ENCODE assay signal across 17 mouse cellular contexts in genomic region chr2:33086671-33087363, GRCm38 (mm10). TPM values are rescaled to one million over a fixed set of nuclear protein-coding genes. Genes with fewer than 3 reads are reported as not detected.
DNase-seq lines count a peak whose midpoint lies in the region; ATAC-seq and TF ChIP-seq lines count a peak whose summit lies in the region.
"Had no signal": no experiment of that assay in that cellular context is flagged by ENCODE, and none has a peak within 500 bp of the region (broad histone marks: within the 10 kb centered on the region; RNA-seq: fewer than 3 reads in every experiment).

No protein-coding gene starts in this region.

- H3K9me3 ChIP-seq in forebrain, embryonic 15.5 days, result no peaks in the 10 kb centered on the region
- H3K9me3 ChIP-seq in forebrain, embryonic 11.5 days (ENCODE audit: control insufficient read depth, low read length), result no peaks in the 10 kb centered on the region
- H3K9me3 ChIP-seq in midbrain, embryonic 13.5 days, result no peaks in the 10 kb centered on the region
- no peaks in the 10 kb centered on the region for H3K9me3 ChIP-seq in midbrain, embryonic 11.5 days (ENCODE audit: control insufficient read depth, low read length)
- no peaks in the 10 kb centered on the region for H3K9me3 ChIP-seq in midbrain, postnatal 0 days (ENCODE audit: low read length)
- no peaks in the 10 kb centered on the region for H3K9me3 ChIP-seq in heart, embryonic 11.5 days (replicated peaks; ENCODE audit: control insufficient read depth, low read length)
- H3K9me3 ChIP-seq: heart, embryonic 13.5 days; lung, embryonic 15.5 days had no signal

- 0 out of 2 replicates have a peak overlapping the region, but pooled peaks have one; percentile 19 for H3K9ac ChIP-seq in forebrain, embryonic 15.5 days (replicated peaks)
- no peak overlapping the region for H3K9ac ChIP-seq in forebrain, embryonic 11.5 days (ENCODE audit: low read length)
- H3K9ac ChIP-seq in midbrain, embryonic 13.5 days (replicated peaks), result no peak overlapping the region
- H3K9ac ChIP-seq in midbrain, embryonic 11.5 days (ENCODE audit: low read length), result no peak overlapping the region
- peak overlapping the region; percentile 39; the same call in 1 of the 2 replicates for H3K9ac ChIP-seq in midbrain, postnatal 0 days (replicated peaks; ENCODE audit: low read length, poor library complexity, severe bottlenecking)
- no peak overlapping the region for H3K9ac ChIP-seq in heart, embryonic 11.5 days (ENCODE audit: low read depth, low read length)
- H3K9ac ChIP-seq: heart, embryonic 13.5 days; lung, embryonic 15.5 days had no signal

- H3K4me3 ChIP-seq in forebrain, embryonic 15.5 days, result no peak overlapping the region
- H3K4me3 ChIP-seq in forebrain, embryonic 11.5 days (ENCODE audit: low read depth, low read length), result no peak overlapping the region
- H3K4me3 ChIP-seq in midbrain, embryonic 13.5 days (replicated peaks), result no peak overlapping the region
- H3K4me3 ChIP-seq in midbrain, embryonic 11.5 days (ENCODE audit: low read depth, low read length), result no peak overlapping the region
- peak overlapping the region; percentile 31 for H3K4me3 ChIP-seq in midbrain, postnatal 0 days (ENCODE audit: low read depth, low read length)
- H3K4me3 ChIP-seq in heart, embryonic 11.5 days (ENCODE audit: low read depth, low read length), result no peak overlapping the region
- H3K4me3 ChIP-seq: heart, embryonic 13.5 days; lung, embryonic 15.5 days; myocyte had no signal

- 72% methylated on average over 7 of the region's 7 CpGs for WGBS in forebrain, embryonic 15.5 days
- WGBS in forebrain, embryonic 11.5 days, result 84% methylated on average over 7 of the region's 7 CpGs
- 81% methylated on average over 7 of the region's 7 CpGs for WGBS in midbrain, embryonic 13.5 days
- 84% methylated on average over 7 of the region's 7 CpGs for WGBS in midbrain, embryonic 11.5 days
- WGBS in midbrain, postnatal 0 days, result 47% methylated on average over 7 of the region's 7 CpGs
- 77% methylated on average over 7 of the region's 7 CpGs for WGBS in heart, embryonic 11.5 days (ENCODE audit: insufficient replicate concordance)

- peaks cover 6% of the 10 kb centered on the region; the same call in 1 of the 2 replicates for H3K4me1 ChIP-seq in forebrain, embryonic 15.5 days
- no peaks in the 10 kb centered on the region for H3K4me1 ChIP-seq in forebrain, embryonic 11.5 days (replicated peaks; ENCODE audit: control insufficient read depth, insufficient read depth, low read length)
- no peaks in the 10 kb centered on the region for H3K4me1 ChIP-seq in midbrain, embryonic 13.5 days (replicated peaks)
- H3K4me1 ChIP-seq in midbrain, embryonic 11.5 days (ENCODE audit: control insufficient read depth, insufficient read depth, low read length), result no peaks in the 10 kb centered on the region
- H3K4me1 ChIP-seq in midbrain, postnatal 0 days (ENCODE audit: insufficient read depth, low read length), result no peaks in the 10 kb centered on the region
- H3K4me1 ChIP-seq in heart, embryonic 11.5 days (ENCODE audit: control insufficient read depth, insufficient read depth, low read length), result no peaks in the 10 kb centered on the region
- H3K4me1 ChIP-seq: lung, embryonic 15.5 days had no signal

- no peak overlapping the region for H3K4me2 ChIP-seq in forebrain, embryonic 15.5 days (replicated peaks)
- no peak overlapping the region for H3K4me2 ChIP-seq in forebrain, embryonic 11.5 days (ENCODE audit: low read depth, low read length, severe bottlenecking)
- H3K4me2 ChIP-seq in midbrain, embryonic 13.5 days (replicated peaks), result 0 out of 2 replicates have a peak overlapping the region, but pooled peaks have one; percentile 7
- H3K4me2 ChIP-seq in midbrain, embryonic 11.5 days, result no peak overlapping the region
- H3K4me2 ChIP-seq in midbrain, postnatal 0 days (ENCODE audit: low read depth, low read length, poor library complexity, severe bottlenecking), result peak overlapping the region; percentile 42
- no peak overlapping the region for H3K4me2 ChIP-seq in heart, embryonic 11.5 days
- H3K4me2 ChIP-seq: heart, embryonic 13.5 days; liver, embryonic 11.5 days; lung, embryonic 15.5 days had no signal

- no peak for ATAC-seq in forebrain, embryonic 15.5 days (replicated peaks)
- ATAC-seq in forebrain, embryonic 11.5 days (replicated peaks; ENCODE audit: low FRiP score), result no peak
- ATAC-seq in midbrain, embryonic 13.5 days, result no peak
- no peak for ATAC-seq in midbrain, embryonic 11.5 days (ENCODE audit: low FRiP score)
- ATAC-seq in midbrain, postnatal 0 days (ENCODE audit: low FRiP score), result 0 out of 2 replicates have a peak, but pooled peaks have one; percentile 31
- ATAC-seq in heart, embryonic 11.5 days (replicated peaks; ENCODE audit: insufficient number of reproducible peaks, low FRiP score, low TSS enrichment), result no peak

- no peaks in the 10 kb centered on the region for H3K36me3 ChIP-seq in forebrain, embryonic 15.5 days
- H3K36me3 ChIP-seq in forebrain, embryonic 11.5 days (ENCODE audit: control insufficient read depth, insufficient read depth, low read length), result no peaks in the 10 kb centered on the region
- no peaks in the 10 kb centered on the region for H3K36me3 ChIP-seq in midbrain, embryonic 13.5 days
- H3K36me3 ChIP-seq in midbrain, embryonic 11.5 days (ENCODE audit: control insufficient read depth, insufficient read depth, low read length), result no peaks in the 10 kb centered on the region
- no peaks in the 10 kb centered on the region for H3K36me3 ChIP-seq in midbrain, postnatal 0 days (ENCODE audit: insufficient read depth, low read length)
- no peaks in the 10 kb centered on the region for H3K36me3 ChIP-seq in heart, embryonic 11.5 days (ENCODE audit: control insufficient read depth, insufficient read depth, low read length)
- H3K36me3 ChIP-seq: heart, embryonic 13.5 days; lung, embryonic 15.5 days had no signal

- H3K27ac ChIP-seq in forebrain, embryonic 15.5 days (replicated peaks), result no peak overlapping the region
- no peak overlapping the region for H3K27ac ChIP-seq in forebrain, embryonic 11.5 days (ENCODE audit: low read depth, low read length)
- peak overlapping the region; percentile 51; the same call in 1 of the 2 replicates for H3K27ac ChIP-seq in midbrain, embryonic 13.5 days
- H3K27ac ChIP-seq in midbrain, embryonic 11.5 days (ENCODE audit: low read depth, low read length), result no peak overlapping the region
- H3K27ac ChIP-seq in midbrain, postnatal 0 days (ENCODE audit: low read depth, low read length), result peak overlapping the region; percentile 75
- H3K27ac ChIP-seq in heart, embryonic 11.5 days (ENCODE audit: low read depth, low read length), result no peak overlapping the region
- H3K27ac ChIP-seq: heart, embryonic 13.5 days; lung, embryonic 15.5 days had no signal

- no peaks in the 10 kb centered on the region for H3K27me3 ChIP-seq in forebrain, embryonic 15.5 days
- H3K27me3 ChIP-seq in forebrain, embryonic 11.5 days (ENCODE audit: control insufficient read depth, insufficient read depth, low read length), result no peaks in the 10 kb centered on the region
- no peaks in the 10 kb centered on the region for H3K27me3 ChIP-seq in midbrain, embryonic 13.5 days
- no peaks in the 10 kb centered on the region for H3K27me3 ChIP-seq in midbrain, embryonic 11.5 days (ENCODE audit: control insufficient read depth, insufficient read depth, low read length)
- no peaks in the 10 kb centered on the region for H3K27me3 ChIP-seq in midbrain, postnatal 0 days (ENCODE audit: insufficient read depth, low read length)
- H3K27me3 ChIP-seq in heart, embryonic 11.5 days (ENCODE audit: control insufficient read depth, insufficient read depth, low read length), result no peaks in the 10 kb centered on the region
- H3K27me3 ChIP-seq: heart, embryonic 13.5 days; lung, embryonic 15.5 days had no signal

- DNase-seq in forebrain, embryonic 11.5 days (ENCODE audit: low spot score), result no peak
- no peak for DNase-seq in midbrain, embryonic 11.5 days (ENCODE audit: low spot score, missing footprints)
- DNase-seq in cerebellum, postnatal 10 days, result peak; percentile 66 to 69
- DNase-seq in midbrain, postnatal 0 days (ENCODE audit: low spot score), result peak; percentile 42
- DNase-seq in adrenal gland, postnatal 10 days, result no peak
- DNase-seq: B cell, adult 2 months; embryo, embryonic 11 days; heart, postnatal 4 days; kidney, adult 11 months; kidney, postnatal 25 days had no signal

- no peak for TF ChIP-seq CTCF in midbrain, postnatal 0 days (IDR thresholded peaks at IDR 0.05)

RNA-seq across cellular contexts. Expression of gene Garnl3, which starts 44.6 kb away (rescaled TPM):
- 21.6 and 28.1 TPM in 2 replicates for polyA plus RNA-seq in forebrain, embryonic 15.5 days (2015; fragmentation: Nextera tagmentation; extraction: Ambion mirVana)
- polyA plus RNA-seq in forebrain, embryonic 11.5 days (2014; fragmentation: Nextera tagmentation; extraction: Ambion mirVana), result 9.7 and 12.9 TPM in 2 replicates
- 22.9 and 24.2 TPM in 2 replicates for polyA plus RNA-seq in midbrain, embryonic 13.5 days (2015; fragmentation: Nextera tagmentation; extraction: Ambion mirVana)
- polyA plus RNA-seq in midbrain, embryonic 11.5 days (2014; fragmentation: Nextera tagmentation; extraction: Ambion mirVana), result 12.8 and 13.6 TPM in 2 replicates
- total RNA-seq in midbrain, postnatal 0 days (2014; rRNA removed), result 134 and 176 TPM in 2 replicates
- 77.1 and 77.7 TPM in 2 replicates for polyA plus RNA-seq in midbrain, postnatal 0 days (2015; fragmentation: Nextera tagmentation; extraction: Ambion mirVana)
- 14.6 and 15.4 TPM in 2 replicates for polyA plus RNA-seq in heart, embryonic 11.5 days (2014; fragmentation: Nextera tagmentation; extraction: Ambion mirVana)
- 10 to 100 TPM; 16.4 to 29.5 TPM for total RNA-seq in adrenal gland, postnatal 10 days (2021)

Comparison
In these comparisons a context has a peak if more than half of its experiments do, and no peak if none do; other contexts are left out.
1. H3K27ac ChIP-seq: peak in midbrain, embryonic 13.5 days (single experiment) and midbrain, postnatal 0 days (single experiment); none in forebrain, embryonic 15.5 days (single experiment), forebrain, embryonic 11.5 days (single experiment), midbrain, embryonic 11.5 days (single experiment) and heart, embryonic 11.5 days (single experiment).
2. H3K4me2 ChIP-seq: peak in midbrain, embryonic 13.5 days (single experiment) and midbrain, postnatal 0 days (single experiment); none in forebrain, embryonic 15.5 days (single experiment), forebrain, embryonic 11.5 days (single experiment), midbrain, embryonic 11.5 days (single experiment) and heart, embryonic 11.5 days (single experiment).
3. H3K9ac ChIP-seq: peak in forebrain, embryonic 15.5 days (single experiment) and midbrain, postnatal 0 days (single experiment); none in forebrain, embryonic 11.5 days (single experiment), midbrain, embryonic 13.5 days (single experiment), midbrain, embryonic 11.5 days (single experiment) and heart, embryonic 11.5 days (single experiment).
4. DNase-seq: peak in cerebellum, postnatal 10 days (2 of 2) and midbrain, postnatal 0 days (single experiment); none in forebrain, embryonic 11.5 days (single experiment), midbrain, embryonic 11.5 days (single experiment) and adrenal gland, postnatal 10 days (single experiment).